Mouse (Mus musculus) heart, postnatal 0 days (tissue): Measurements from ENCODE around the gene Ttc21a.

Source experiments
- CTCF ChIP-seq: IDR thresholded peaks from 2 replicates; pipeline ENCODE4 v1.5.1; 2016; ENCODE audit warnings: antibody characterized with exemption, control low read depth, low read depth
- EP300 ChIP-seq: IDR thresholded peaks from 2 replicates; pipeline ENCODE4 v1.6.1; 2016; ENCODE audit warnings: antibody characterized with exemption, low read depth

GRCm38 (mm10) chr9:119888843-119889246 lies 48.6 kb upstream of the Ttc21a start:
- TF ChIP-seq CTCF (no peak), EP300 (no peak)
